Mouse (Mus musculus) megakaryocyte progenitor cell, adult 5-6 weeks (primary cell): ENCODE measurements around the gene Lrfn2. TPM values are rescaled to one million over a fixed set of nuclear protein-coding genes. Genes with fewer than 3 reads are reported as not detected.
A peak's percentile ranks its signal among the peaks of the same experiment; 100 is the strongest.

Experiments
- ATAC-seq: replicated peaks from 2 replicates; pipeline ENCODE4 v1.8.0; 2016; ENCODE audit warnings: mild to moderate bottlenecking, moderate TSS enrichment, inconsistent platforms; ENCODE audit not compliant: poor library complexity
- total RNA-seq, 2 experiments: library from RNA; stranded (forward) in 1 of 2; stranded (reverse) in 1 of 2; fragments of 157-497, 149-512 nt in 1 of 2; fragments of 200-1000 nt in 1 of 2; gene quantifications; 2 replicates each; pipeline versions ENCODE4 v1.2.3 to v1.2.4; 2015 to 2017

Lrfn2 gene
- total RNA-seq, 2 experiments from 2014 or later = not detected

GRCm38 (mm10) chr17:48962646-48963045 lies 30.5 kb downstream of the Lrfn2 start:
- no peak for ATAC-seq

GRCm38 (mm10) chr17:48963740-48964139 lies 31.6 kb downstream of the Lrfn2 start:
- peak; percentile 94 for ATAC-seq

- no peak for ATAC-seq
Measured at GRCm38 (mm10) chr17:48968304-48968703, 36.1 kb downstream of the Lrfn2 start.

- ATAC-seq = no peak
Measured at GRCm38 (mm10) chr17:48971296-48971695, 39.1 kb downstream of the Lrfn2 start.

GRCm38 (mm10) chr17:48972866-48973265 lies 40.7 kb downstream of the Lrfn2 start:
- no peak for ATAC-seq

- no peak for ATAC-seq
Measured at GRCm38 (mm10) chr17:48973394-48973793, 41.2 kb downstream of the Lrfn2 start.

GRCm38 (mm10) chr17:48975055-48975454 lies 42.9 kb downstream of the Lrfn2 start:
- ATAC-seq = no peak

GRCm38 (mm10) chr17:48976611-48977022 lies 44.4 kb downstream of the Lrfn2 start:
- no peak for ATAC-seq

- ATAC-seq = no peak
Measured at GRCm38 (mm10) chr17:48995256-48995993, 63.2 kb downstream of the Lrfn2 start.

GRCm38 (mm10) chr17:48999463-49000227 lies 67.5 kb downstream of the Lrfn2 start:
- ATAC-seq = no peak

GRCm38 (mm10) chr17:49009384-49010073 lies 77.3 kb downstream of the Lrfn2 start:
- peak; percentile 90 for ATAC-seq

- no peak for ATAC-seq
Measured at GRCm38 (mm10) chr17:49013876-49014600, 81.9 kb downstream of the Lrfn2 start.

- no peak for ATAC-seq
Measured at GRCm38 (mm10) chr17:49015368-49015767, 83.2 kb downstream of the Lrfn2 start.

GRCm38 (mm10) chr17:49016229-49016628 lies 84.0 kb downstream of the Lrfn2 start:
- peak; percentile 56 for ATAC-seq

GRCm38 (mm10) chr17:49017438-49018415 lies 85.5 kb downstream of the Lrfn2 start:
- ATAC-seq = peak; percentile 40

GRCm38 (mm10) chr17:49018774-49019488 lies 86.8 kb downstream of the Lrfn2 start:
- ATAC-seq = peak; percentile 62

- peak; percentile 97 for ATAC-seq
Measured at GRCm38 (mm10) chr17:49029556-49030268, 97.5 kb downstream of the Lrfn2 start.

- ATAC-seq = no peak
Measured at GRCm38 (mm10) chr17:49030269-49030615, 98.1 kb downstream of the Lrfn2 start.
